Mouse (Mus musculus): ENCODE data around the gene Mis18a. TPM values are rescaled to one million over a fixed set of nuclear protein-coding genes. Genes with fewer than 3 reads are reported as not detected.
A peak's percentile ranks its signal among the peaks of the same experiment; 100 is the strongest.

Gene Mis18a
- polyA plus RNA-seq, 1 experiment from 2014 or later, result 82.1 TPM

GRCm38 (mm10) chr16:90694719-90695118, 32.5 kb downstream of the Mis18a start:
- Histone ChIP-seq H3K4me3 (ENCODE audit: low read depth, low read length) (no peak overlapping the region), H3K4me2 (no peak overlapping the region), H3K36me3 (ENCODE audit: control insufficient read depth, insufficient read depth, low read length) (no peaks in the 10 kb centered on the region), H3K9me3 (ENCODE audit: control insufficient read depth, low read length) (no peaks in the 10 kb centered on the region), H3K4me1 (ENCODE audit: control insufficient read depth, insufficient read depth, low read length) (no peaks in the 10 kb centered on the region), H3K27ac (ENCODE audit: low read depth, low read length) (no peak overlapping the region), H3K27me3 (ENCODE audit: control insufficient read depth, insufficient read depth, low read length) (no peaks in the 10 kb centered on the region), H3K9ac (ENCODE audit: low read length) (no peak overlapping the region)
- DNase-seq (ENCODE audit: low spot score, missing footprints) (peak; percentile 65), ATAC-seq (ENCODE audit: low FRiP score) (no peak)
- 65% methylated on average over 9 of the region's 9 CpGs for WGBS

GRCm38 (mm10) chr16:90693625-90694024, 33.6 kb downstream of the Mis18a start:
- Histone ChIP-seq H3K9ac (ENCODE audit: low read length) (no peak overlapping the region), H3K27ac (ENCODE audit: low read depth, low read length) (no peak overlapping the region), H3K4me3 (ENCODE audit: low read depth, low read length) (no peak overlapping the region), H3K4me1 (ENCODE audit: control insufficient read depth, insufficient read depth, low read length) (no peaks in the 10 kb centered on the region), H3K27me3 (ENCODE audit: control insufficient read depth, insufficient read depth, low read length) (no peaks in the 10 kb centered on the region), H3K4me2 (no peak overlapping the region), H3K9me3 (ENCODE audit: control insufficient read depth, low read length) (no peaks in the 10 kb centered on the region), H3K36me3 (ENCODE audit: control insufficient read depth, insufficient read depth, low read length) (no peaks in the 10 kb centered on the region)
- no peak for DNase-seq (ENCODE audit: low spot score, missing footprints)
- ATAC-seq (ENCODE audit: low FRiP score), result no peak
- 90% methylated on average over 5 of the region's 5 CpGs for WGBS

GRCm38 (mm10) chr16:90692704-90693385, 34.4 kb downstream of the Mis18a start:
- no peaks in the 10 kb centered on the region for H3K36me3 ChIP-seq (ENCODE audit: control insufficient read depth, insufficient read depth, low read length)
- H3K9ac ChIP-seq (ENCODE audit: low read length), result no peak overlapping the region
- WGBS, result 80% methylated on average over 15 of the region's 15 CpGs
- DNase-seq (ENCODE audit: low spot score, missing footprints) (no peak), ATAC-seq (ENCODE audit: low FRiP score) (no peak)
- no peak overlapping the region for H3K4me2 ChIP-seq
- H3K4me1 ChIP-seq (ENCODE audit: control insufficient read depth, insufficient read depth, low read length), result no peaks in the 10 kb centered on the region
- H3K4me3 ChIP-seq (ENCODE audit: low read depth, low read length), result no peak overlapping the region
- no peaks in the 10 kb centered on the region for H3K27me3 ChIP-seq (ENCODE audit: control insufficient read depth, insufficient read depth, low read length)
- no peak overlapping the region for H3K27ac ChIP-seq (ENCODE audit: low read depth, low read length)
- H3K9me3 ChIP-seq (ENCODE audit: control insufficient read depth, low read length), result no peaks in the 10 kb centered on the region

GRCm38 (mm10) chr16:90687687-90688263, 39.4 kb downstream of the Mis18a start:
- DNase-seq (ENCODE audit: low spot score, missing footprints), result no peak
- Histone ChIP-seq H3K27me3 (ENCODE audit: control insufficient read depth, insufficient read depth, low read length) (no peaks in the 10 kb centered on the region), H3K4me1 (ENCODE audit: control insufficient read depth, insufficient read depth, low read length) (no peaks in the 10 kb centered on the region), H3K27ac (ENCODE audit: low read depth, low read length) (no peak overlapping the region), H3K36me3 (ENCODE audit: control insufficient read depth, insufficient read depth, low read length) (no peaks in the 10 kb centered on the region), H3K9me3 (ENCODE audit: control insufficient read depth, low read length) (no peaks in the 10 kb centered on the region), H3K9ac (ENCODE audit: low read length) (no peak overlapping the region), H3K4me3 (ENCODE audit: low read depth, low read length) (no peak overlapping the region), H3K4me2 (no peak overlapping the region)
- 82% methylated on average over 12 of the region's 12 CpGs for WGBS
- ATAC-seq (ENCODE audit: low FRiP score), result no peak

- Histone ChIP-seq H3K4me2 (no peak overlapping the region), H3K9ac (ENCODE audit: low read length) (no peak overlapping the region), H3K27ac (ENCODE audit: low read depth, low read length) (no peak overlapping the region), H3K4me3 (ENCODE audit: low read depth, low read length) (no peak overlapping the region), H3K36me3 (ENCODE audit: control insufficient read depth, insufficient read depth, low read length) (no peaks in the 10 kb centered on the region), H3K4me1 (ENCODE audit: control insufficient read depth, insufficient read depth, low read length) (no peaks in the 10 kb centered on the region), H3K9me3 (ENCODE audit: control insufficient read depth, low read length) (no peaks in the 10 kb centered on the region), H3K27me3 (ENCODE audit: control insufficient read depth, insufficient read depth, low read length) (no peaks in the 10 kb centered on the region)
- WGBS, result 67% methylated on average over 5 of the region's 5 CpGs
- DNase-seq (ENCODE audit: low spot score, missing footprints) (no peak), ATAC-seq (ENCODE audit: low FRiP score) (no peak)
Measured at GRCm38 (mm10) chr16:90687011-90687410, 40.2 kb downstream of the Mis18a start.

- Histone ChIP-seq H3K27ac (ENCODE audit: low read depth, low read length) (no peak overlapping the region), H3K9ac (ENCODE audit: low read length) (no peak overlapping the region), H3K27me3 (ENCODE audit: control insufficient read depth, insufficient read depth, low read length) (no peaks in the 10 kb centered on the region), H3K4me1 (ENCODE audit: control insufficient read depth, insufficient read depth, low read length) (no peaks in the 10 kb centered on the region), H3K36me3 (ENCODE audit: control insufficient read depth, insufficient read depth, low read length) (no peaks in the 10 kb centered on the region), H3K4me2 (no peak overlapping the region), H3K9me3 (ENCODE audit: control insufficient read depth, low read length) (0 out of 2 replicates have a peak, but pooled peaks cover under 1% of the 10 kb centered on the region), H3K4me3 (ENCODE audit: low read depth, low read length) (no peak overlapping the region)
- ATAC-seq (ENCODE audit: low FRiP score) (no peak), DNase-seq (ENCODE audit: low spot score, missing footprints) (no peak)
- 68% methylated on average over 5 of the region's 5 CpGs for WGBS
Measured at GRCm38 (mm10) chr16:90684092-90684491, 43.1 kb downstream of the Mis18a start.

- Histone ChIP-seq H3K9me3 (ENCODE audit: control insufficient read depth, low read length) (peaks cover 5% of the 10 kb centered on the region; the same call in 1 of the 2 replicates), H3K4me3 (ENCODE audit: low read depth, low read length) (no peak overlapping the region), H3K27me3 (ENCODE audit: control insufficient read depth, insufficient read depth, low read length) (no peaks in the 10 kb centered on the region), H3K4me1 (ENCODE audit: control insufficient read depth, insufficient read depth, low read length) (no peaks in the 10 kb centered on the region), H3K36me3 (ENCODE audit: control insufficient read depth, insufficient read depth, low read length) (no peaks in the 10 kb centered on the region), H3K27ac (ENCODE audit: low read depth, low read length) (no peak overlapping the region), H3K4me2 (no peak overlapping the region), H3K9ac (ENCODE audit: low read length) (no peak overlapping the region)
- DNase-seq (ENCODE audit: low spot score, missing footprints) (no peak), ATAC-seq (ENCODE audit: low FRiP score) (no peak)
- 89% methylated on average over 16 of the region's 16 CpGs for WGBS
Measured at GRCm38 (mm10) chr16:90679984-90680383, 47.2 kb downstream of the Mis18a start.

GRCm38 (mm10) chr16:90678820-90679219, 48.4 kb downstream of the Mis18a start:
- no peak overlapping the region for H3K4me2 ChIP-seq
- H3K9me3 ChIP-seq (ENCODE audit: control insufficient read depth, low read length), result peaks cover 5% of the 10 kb centered on the region; the same call in 1 of the 2 replicates
- ATAC-seq (ENCODE audit: low FRiP score) (no peak), DNase-seq (ENCODE audit: low spot score, missing footprints) (no peak)
- H3K36me3 ChIP-seq (ENCODE audit: control insufficient read depth, insufficient read depth, low read length), result no peaks in the 10 kb centered on the region
- H3K4me1 ChIP-seq (ENCODE audit: control insufficient read depth, insufficient read depth, low read length), result no peaks in the 10 kb centered on the region
- no peak overlapping the region for H3K9ac ChIP-seq (ENCODE audit: low read length)
- 85% methylated on average over 3 of the region's 3 CpGs for WGBS
- no peak overlapping the region for H3K4me3 ChIP-seq (ENCODE audit: low read depth, low read length)
- H3K27ac ChIP-seq (ENCODE audit: low read depth, low read length), result no peak overlapping the region
- H3K27me3 ChIP-seq (ENCODE audit: control insufficient read depth, insufficient read depth, low read length), result no peaks in the 10 kb centered on the region

GRCm38 (mm10) chr16:90676920-90677574, 50.2 kb downstream of the Mis18a start:
- Histone ChIP-seq H3K27me3 (ENCODE audit: control insufficient read depth, insufficient read depth, low read length) (no peaks in the 10 kb centered on the region), H3K4me3 (ENCODE audit: low read depth, low read length) (no peak overlapping the region), H3K9ac (ENCODE audit: low read length) (no peak overlapping the region), H3K4me1 (ENCODE audit: control insufficient read depth, insufficient read depth, low read length) (no peaks in the 10 kb centered on the region), H3K27ac (ENCODE audit: low read depth, low read length) (no peak overlapping the region), H3K36me3 (ENCODE audit: control insufficient read depth, insufficient read depth, low read length) (no peaks in the 10 kb centered on the region), H3K4me2 (no peak overlapping the region), H3K9me3 (ENCODE audit: control insufficient read depth, low read length) (peaks cover 5% of the 10 kb centered on the region; the same call in 1 of the 2 replicates)
- WGBS, result 87% methylated on average over 20 of the region's 20 CpGs
- ATAC-seq (ENCODE audit: low FRiP score) (no peak), DNase-seq (ENCODE audit: low spot score, missing footprints) (no peak)
